Mouse (Mus musculus): ENCODE data around the gene Gm20388. TPM values are rescaled to one million over a fixed set of nuclear protein-coding genes. Genes with fewer than 3 reads are reported as not detected.

The Gm20388 gene
- total RNA-seq, 2 experiments from 2014 or later, result 6.8 to 7.8 TPM

- intact Hi-C loops (cut with DNase I), result no loop called here
- DNase-seq, result no peak
Measured at GRCm38 (mm10) chr8:123292785-123293184, 3382.1 kb downstream of the Gm20388 start.

- DNase-seq, result no peak
- intact Hi-C loops (cut with DNase I), result no loop called here
Measured at GRCm38 (mm10) chr8:123298301-123298700, 3387.7 kb downstream of the Gm20388 start.

DNA sequence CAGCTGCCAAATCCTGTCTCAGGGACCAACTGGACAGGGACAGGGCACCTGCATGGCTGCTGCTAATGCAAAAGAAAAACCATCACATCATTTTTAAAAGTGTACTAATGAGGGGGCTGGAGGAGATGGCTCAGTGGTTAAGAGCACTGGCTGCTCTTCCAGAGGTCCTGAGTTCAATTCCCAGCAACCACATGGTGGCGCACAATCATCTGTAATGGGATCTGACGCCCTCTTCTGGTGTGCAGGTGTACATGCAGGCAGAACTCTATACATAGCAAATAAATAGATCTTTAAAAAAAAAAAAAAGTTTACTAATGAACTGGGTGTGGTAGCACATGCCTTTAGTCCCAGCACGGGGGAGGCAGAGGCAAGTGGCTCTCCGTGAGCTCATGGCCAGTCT lies 3398.1 kb downstream of the Gm20388 start:
- DNase-seq, result no peak
- intact Hi-C loops (cut with DNase I), result no loop called here

DNA sequence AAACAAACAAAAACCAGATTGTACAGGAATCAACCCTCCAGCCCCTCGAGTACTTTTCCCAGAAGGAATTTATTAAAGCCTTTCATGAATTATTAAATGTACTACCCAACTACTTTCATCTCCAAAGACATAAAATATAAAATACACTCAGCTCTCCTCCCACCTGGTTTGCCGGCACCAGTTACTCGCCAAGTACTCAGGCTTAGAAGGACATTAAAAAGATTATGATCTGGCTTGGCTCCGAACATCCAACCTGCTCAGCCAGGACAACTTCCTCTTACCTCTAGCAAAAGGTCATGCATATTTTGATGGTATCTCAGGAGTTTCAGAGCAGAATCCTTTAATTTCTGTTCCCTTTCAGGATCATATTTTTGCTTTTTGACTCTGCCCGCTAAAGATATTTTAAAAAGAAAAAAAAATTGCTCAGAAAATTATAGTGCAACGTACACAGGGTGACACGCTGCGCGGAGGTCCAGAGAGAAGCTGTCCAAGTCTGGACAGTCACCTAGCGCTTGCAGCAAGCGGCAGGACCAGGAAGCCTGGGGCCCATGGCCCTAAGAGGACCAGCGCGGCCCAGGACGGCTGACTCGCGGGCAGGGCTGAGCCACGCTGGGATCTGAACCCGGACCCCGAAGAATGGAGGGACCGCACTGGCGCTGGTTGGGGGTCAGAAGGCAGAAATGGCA lies 3407.3 kb downstream of the Gm20388 start:
- no peak for DNase-seq
- intact Hi-C loops (cut with DNase I), result no loop called here

DNA sequence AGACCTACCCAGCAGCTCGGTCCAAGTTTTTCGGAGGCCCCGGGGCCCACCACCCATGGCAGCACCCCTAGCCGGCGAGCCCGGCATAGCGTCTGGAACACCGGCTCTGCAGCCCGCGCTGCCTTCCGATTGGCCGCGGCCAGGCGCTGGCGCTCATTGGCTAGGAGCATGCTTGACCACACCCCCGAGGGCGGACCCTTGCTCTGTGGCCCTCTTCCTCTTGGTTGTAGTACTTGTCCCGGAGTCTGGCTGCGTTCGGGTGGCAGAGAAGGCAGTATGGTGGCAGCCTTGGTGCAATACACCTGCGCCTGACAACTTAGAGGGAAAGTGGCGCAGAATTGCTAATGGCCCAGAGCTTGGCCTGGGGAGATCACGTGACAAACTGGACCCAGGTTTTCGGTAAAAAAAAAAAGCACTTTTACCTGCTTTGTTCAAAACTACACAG lies 3407.8 kb downstream of the Gm20388 start, which contains the start of gene Fanca:
Gene Fanca, minus strand, starts transcription at position 110 of the 445 bp plus-strand sequence.
- intact Hi-C loops (cut with DNase I), result no loop called here

GRCm38 (mm10) chr8:123319522-123320164 lies 3409.0 kb downstream of the Gm20388 start:
- DNase-seq, result no peak
- intact Hi-C loops (cut with DNase I), result loop anchor here (10.0 kb wide), 1 partner anchor 85 kb away; the partner anchor contains the start of gene Mc1r

More for the DNA sequence above, 3407.8 kb downstream of the Gm20388 start, which contains the start of gene Fanca:
- peak; percentile 82 to 89 for DNase-seq

- intact Hi-C loops (cut with DNase I), result loop anchor here (10.0 kb wide), 1 partner anchor 76 kb away; the partner anchor contains the start of gene Mc1r
- no peak for DNase-seq
Measured at GRCm38 (mm10) chr8:123328552-123328951, 3417.9 kb downstream of the Gm20388 start.

- DNase-seq, result no peak
- intact Hi-C loops (cut with DNase I), result loop anchor here (10.0 kb wide), 1 partner anchor 75 kb away; the partner anchor contains the start of gene Mc1r
Measured at GRCm38 (mm10) chr8:123329350-123329749, 3418.7 kb downstream of the Gm20388 start.

DNA sequence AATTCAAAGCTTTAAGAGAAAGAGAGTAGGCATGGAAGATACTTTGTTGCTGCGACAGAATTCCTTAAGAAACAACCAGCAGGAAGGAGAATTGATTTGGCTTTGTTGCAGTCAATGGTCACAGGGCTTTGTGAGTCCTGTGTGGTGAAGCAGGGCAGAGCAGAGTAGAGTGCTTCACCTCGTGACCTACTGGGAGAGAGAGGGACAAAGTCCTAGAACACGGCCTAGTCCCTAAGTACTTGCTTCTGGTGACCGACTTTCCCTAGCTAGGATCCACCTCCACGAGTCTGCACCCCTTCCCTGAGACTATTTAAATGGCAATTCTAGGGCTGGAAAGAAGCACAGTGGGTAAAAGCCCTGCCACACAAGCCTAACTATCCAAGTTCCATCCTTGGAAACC lies 3419.3 kb downstream of the Gm20388 start:
- DNase-seq, result no peak
- intact Hi-C loops (cut with DNase I), result loop anchor here (10.0 kb wide), 1 partner anchor 75 kb away; the partner anchor contains the start of gene Mc1r

DNA sequence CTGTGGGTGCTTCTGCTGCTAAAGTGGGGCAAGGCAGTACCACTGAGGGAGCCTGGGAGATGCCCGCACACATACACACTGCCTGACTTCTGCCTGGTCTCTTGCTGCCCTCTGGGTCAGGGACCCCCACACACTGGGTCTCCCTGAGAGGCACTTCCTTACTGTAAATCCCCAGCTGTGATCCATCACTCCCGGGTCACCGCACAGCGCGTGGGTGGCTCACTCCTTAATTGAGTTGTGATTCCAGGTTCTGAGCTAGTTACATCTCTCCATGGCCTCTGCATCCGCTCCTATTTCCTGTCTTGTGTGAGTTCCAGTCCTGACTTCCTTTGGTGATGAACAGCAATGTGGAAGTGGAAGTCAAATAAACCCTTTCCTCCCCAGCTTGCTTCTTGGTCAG lies 3420.1 kb downstream of the Gm20388 start:
- no peak for DNase-seq
- intact Hi-C loops (cut with DNase I), result no loop called here

- DNase-seq, result no peak
- intact Hi-C loops (cut with DNase I), result no loop called here
Measured at GRCm38 (mm10) chr8:123331301-123331700, 3420.7 kb downstream of the Gm20388 start.

DNA sequence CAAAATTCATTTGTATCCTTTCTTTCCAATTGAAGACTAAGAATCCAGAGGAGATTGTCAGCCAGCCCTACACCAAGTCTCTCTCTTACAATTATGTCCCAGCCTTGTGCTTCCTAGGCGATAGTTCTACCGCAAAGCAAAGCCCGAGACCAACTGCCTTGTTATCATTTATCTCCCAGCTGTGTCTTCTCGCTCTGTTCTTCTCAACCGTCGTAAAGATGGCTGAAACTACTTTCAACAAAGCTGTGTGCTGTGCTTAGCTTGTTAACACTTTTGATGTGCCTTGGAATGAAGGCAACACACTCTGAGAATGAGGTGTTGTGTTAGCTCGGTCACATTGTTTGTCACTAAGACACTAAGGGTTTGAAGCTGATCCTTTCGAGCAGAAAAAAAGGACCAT lies 3421.2 kb downstream of the Gm20388 start:
- no peak for DNase-seq
- intact Hi-C loops (cut with DNase I), result no loop called here

- DNase-seq, result peak; percentile 39 to 44
- intact Hi-C loops (cut with DNase I), result no loop called here
Measured at GRCm38 (mm10) chr8:123332262-123333090, 3421.8 kb downstream of the Gm20388 start, which contains the start of gene Spire2. Spire2 (plus strand) TSS chr8:123332713.

- no peak for DNase-seq
Measured at GRCm38 (mm10) chr8:123333091-123333587, 3422.5 kb downstream of the Gm20388 start.

GRCm38 (mm10) chr8:123333864-123334263 lies 3423.2 kb downstream of the Gm20388 start:
- intact Hi-C loops (cut with DNase I), result no loop called here
- no peak for DNase-seq

More at GRCm38 (mm10) chr8:123333091-123333587, 3422.5 kb downstream of the Gm20388 start:
- intact Hi-C loops (cut with DNase I), result no loop called here

DNA sequence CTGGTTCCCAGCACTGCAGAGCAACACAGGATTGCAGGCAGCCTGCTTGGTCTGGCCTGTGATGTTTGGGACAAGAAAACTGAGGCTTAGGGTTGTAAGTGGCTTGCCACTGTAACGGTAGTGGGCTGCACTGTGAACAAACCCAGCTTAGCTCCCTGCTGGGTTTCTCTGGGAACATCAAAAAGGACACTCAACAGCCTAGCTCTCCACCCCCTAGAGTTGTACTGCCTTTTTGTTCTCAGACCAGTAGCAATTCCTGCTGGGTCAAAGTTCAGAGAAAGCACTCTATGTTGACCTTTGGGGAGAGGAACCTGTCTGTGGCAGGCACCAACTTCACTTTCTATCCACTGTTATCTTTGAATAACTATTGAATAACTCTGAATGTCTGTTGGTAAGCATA lies 3423.8 kb downstream of the Gm20388 start:
- intact Hi-C loops (cut with DNase I), result no loop called here
- no peak for DNase-seq

DNA sequence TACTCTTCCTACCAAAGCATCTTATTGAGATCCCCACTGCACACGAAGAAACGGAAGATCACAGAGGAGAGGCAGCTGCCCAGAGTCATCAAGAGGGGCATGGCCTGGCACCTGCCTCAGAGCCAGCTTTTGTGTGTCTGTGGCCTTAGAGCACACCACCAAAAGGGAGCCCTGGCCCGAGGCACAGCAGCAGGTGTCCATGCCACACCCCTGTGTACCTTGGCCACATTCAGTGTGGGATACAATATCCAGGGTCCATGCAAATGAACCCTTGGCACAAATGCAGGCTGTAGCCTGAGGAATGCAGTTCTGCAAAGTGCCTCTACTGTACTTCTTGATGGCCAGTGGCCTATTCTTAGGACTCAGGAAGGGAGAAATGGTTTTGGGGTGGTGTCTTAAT lies 3426.8 kb downstream of the Gm20388 start:
- no peak for DNase-seq
- intact Hi-C loops (cut with DNase I), result no loop called here

GRCm38 (mm10) chr8:123340071-123340470 lies 3429.4 kb downstream of the Gm20388 start:
- intact Hi-C loops (cut with DNase I), result no loop called here
- DNase-seq, result no peak

GRCm38 (mm10) chr8:123341040-123342015 lies 3430.7 kb downstream of the Gm20388 start:
- no peak for DNase-seq
- intact Hi-C loops (cut with DNase I), result no loop called here
